Mouse (Mus musculus): ENCODE measurements around the gene Inca1. TPM values are rescaled to one million over a fixed set of nuclear protein-coding genes. Genes with fewer than 3 reads are reported as not detected.

The Inca1 gene
- polyA plus RNA-seq, 1 experiment from 2014 or later = 1.3 TPM

GRCm38 (mm10) chr11:70700613-70701012 is 658 bp upstream of the Inca1 start:
- Histone ChIP-seq H3K4me1 (peaks cover 24% of the 10 kb centered on the region), H3K27me3 (0 out of 2 replicates have a peak, but pooled peaks cover 2% of the 10 kb centered on the region), H3K4me2 (replicated peaks) (peak overlapping the region; percentile 84), H3K9ac (replicated peaks) (peak overlapping the region; percentile 90), H3K9me3 (no peaks in the 10 kb centered on the region), H3K4me3 (peak overlapping the region; percentile 89), H3K27ac (replicated peaks) (peak overlapping the region; percentile 91), H3K36me3 (peaks cover 22% of the 10 kb centered on the region)
- ATAC-seq (ENCODE audit: low FRiP score, low read depth) = peak; percentile 42
- 0% methylated on average over 34 of the region's 34 CpGs for WGBS

- ATAC-seq (ENCODE audit: low FRiP score, low read depth) = no peak
- no peak overlapping the region for H3K9ac ChIP-seq (replicated peaks)
- H3K9me3 ChIP-seq = no peaks in the 10 kb centered on the region
- H3K36me3 ChIP-seq = peaks cover 6% of the 10 kb centered on the region
- H3K4me2 ChIP-seq (replicated peaks) = no peak overlapping the region; the same call in 1 of the 2 replicates
- no peak overlapping the region for H3K27ac ChIP-seq (replicated peaks)
- 77% methylated on average over 2 of the region's 2 CpGs for WGBS
- H3K27me3 ChIP-seq = 0 out of 2 replicates have a peak, but pooled peaks cover 2% of the 10 kb centered on the region
- no peak overlapping the region for H3K4me3 ChIP-seq
- H3K4me1 ChIP-seq = peaks cover 24% of the 10 kb centered on the region
Measured at GRCm38 (mm10) chr11:70699051-70699450, 904 bp downstream of the Inca1 start.

- Histone ChIP-seq H3K27me3 (0 out of 2 replicates have a peak, but pooled peaks cover 2% of the 10 kb centered on the region), H3K9ac (replicated peaks) (no peak overlapping the region), H3K4me2 (replicated peaks) (no peak overlapping the region), H3K27ac (replicated peaks) (no peak overlapping the region), H3K4me3 (no peak overlapping the region), H3K9me3 (no peaks in the 10 kb centered on the region), H3K4me1 (peaks cover 19% of the 10 kb centered on the region), H3K36me3 (no peaks in the 10 kb centered on the region)
- 75% methylated on average over 3 of the region's 3 CpGs for WGBS
- no peak for ATAC-seq (ENCODE audit: low FRiP score, low read depth)
Measured at GRCm38 (mm10) chr11:70697376-70697775, 2.6 kb downstream of the Inca1 start.

GRCm38 (mm10) chr11:70693504-70693903 is 6.5 kb downstream of the Inca1 start:
- Histone ChIP-seq H3K27ac (replicated peaks) (no peak overlapping the region), H3K9ac (replicated peaks) (no peak overlapping the region), H3K27me3 (0 out of 2 replicates have a peak, but pooled peaks cover 3% of the 10 kb centered on the region), H3K36me3 (no peaks in the 10 kb centered on the region), H3K9me3 (no peaks in the 10 kb centered on the region), H3K4me2 (replicated peaks) (no peak overlapping the region), H3K4me3 (no peak overlapping the region), H3K4me1 (peaks cover 6% of the 10 kb centered on the region)
- 64% methylated on average over 3 of the region's 3 CpGs for WGBS
- no peak for ATAC-seq (ENCODE audit: low FRiP score, low read depth)

GRCm38 (mm10) chr11:70689578-70689977 is 10.4 kb downstream of the Inca1 start:
- H3K4me2 ChIP-seq (replicated peaks) = no peak overlapping the region
- no peak overlapping the region for H3K4me3 ChIP-seq
- H3K9me3 ChIP-seq = no peaks in the 10 kb centered on the region
- 54% methylated on average over 4 of the region's 4 CpGs for WGBS
- H3K27me3 ChIP-seq = 0 out of 2 replicates have a peak, but pooled peaks cover 3% of the 10 kb centered on the region
- H3K36me3 ChIP-seq = peaks cover 8% of the 10 kb centered on the region; the same call in 1 of the 2 replicates
- peaks cover 21% of the 10 kb centered on the region for H3K4me1 ChIP-seq
- H3K27ac ChIP-seq (replicated peaks) = no peak overlapping the region
- ATAC-seq (ENCODE audit: low FRiP score, low read depth) = no peak
- no peak overlapping the region for H3K9ac ChIP-seq (replicated peaks)

GRCm38 (mm10) chr11:70688372-70688771 is 11.6 kb downstream of the Inca1 start:
- no peaks in the 10 kb centered on the region for H3K9me3 ChIP-seq
- H3K4me1 ChIP-seq = peaks cover 21% of the 10 kb centered on the region
- 16% methylated on average over 8 of the region's 8 CpGs for WGBS
- H3K27ac ChIP-seq (replicated peaks) = peak overlapping the region; percentile 70
- H3K27me3 ChIP-seq = 0 out of 2 replicates have a peak, but pooled peaks cover 3% of the 10 kb centered on the region
- H3K9ac ChIP-seq (replicated peaks) = peak overlapping the region; percentile 78
- peaks cover 19% of the 10 kb centered on the region for H3K36me3 ChIP-seq
- peak overlapping the region; percentile 83 for H3K4me3 ChIP-seq
- peak overlapping the region; percentile 67 for H3K4me2 ChIP-seq (replicated peaks)
- ATAC-seq (ENCODE audit: low FRiP score, low read depth) = no peak

- Histone ChIP-seq H3K9me3 (no peaks in the 10 kb centered on the region), H3K9ac (replicated peaks) (peak within 1 kb of the TSS; percentile 78), H3K4me1 (peaks cover 23% of the 10 kb centered on the region), H3K4me2 (replicated peaks) (peak within 1 kb of the TSS; percentile 67), H3K4me3 (peak within 1 kb of the TSS; percentile 83), H3K27me3 (0 out of 2 replicates have a peak, but pooled peaks cover 3% of the 10 kb centered on the region), H3K27ac (replicated peaks) (peak within 1 kb of the TSS; percentile 70), H3K36me3 (peaks cover 21% of the 10 kb centered on the region)
- WGBS = 1% methylated on average over 55 of the region's 55 CpGs
- peak; percentile 87 for ATAC-seq (ENCODE audit: low FRiP score, low read depth)
Measured at GRCm38 (mm10) chr11:70687601-70688199, 12.3 kb downstream of the Inca1 start, which contains the start of gene Camta2. TSS of gene Camta2 (minus strand) at chr11:70688105.

GRCm38 (mm10) chr11:70686901-70687566 is 12.9 kb downstream of the Inca1 start:
- Histone ChIP-seq H3K4me1 (peaks cover 29% of the 10 kb centered on the region), H3K9ac (replicated peaks) (peak overlapping the region; percentile 78), H3K36me3 (peaks cover 21% of the 10 kb centered on the region), H3K4me2 (replicated peaks) (peak overlapping the region; percentile 67), H3K27me3 (0 out of 2 replicates have a peak, but pooled peaks cover 3% of the 10 kb centered on the region), H3K4me3 (peak overlapping the region; percentile 83), H3K27ac (replicated peaks) (peak overlapping the region; percentile 70), H3K9me3 (no peaks in the 10 kb centered on the region)
- WGBS = 2% methylated on average over 16 of the region's 16 CpGs
- ATAC-seq (ENCODE audit: low FRiP score, low read depth) = peak; percentile 71

- H3K4me1 ChIP-seq = peaks cover 32% of the 10 kb centered on the region
- ATAC-seq (ENCODE audit: low FRiP score, low read depth) = no peak
- H3K27ac ChIP-seq (replicated peaks) = no peak overlapping the region
- no peaks in the 10 kb centered on the region for H3K27me3 ChIP-seq
- no peak overlapping the region for H3K4me3 ChIP-seq
- H3K9me3 ChIP-seq = no peaks in the 10 kb centered on the region
- H3K4me2 ChIP-seq (replicated peaks) = no peak overlapping the region
- H3K9ac ChIP-seq (replicated peaks) = no peak overlapping the region
- WGBS = 93% methylated on average over 5 of the region's 5 CpGs
- peaks cover 34% of the 10 kb centered on the region for H3K36me3 ChIP-seq
Measured at GRCm38 (mm10) chr11:70683640-70684039, 16.3 kb downstream of the Inca1 start.

GRCm38 (mm10) chr11:70681897-70682581 is 17.9 kb downstream of the Inca1 start:
- Histone ChIP-seq H3K9me3 (no peaks in the 10 kb centered on the region), H3K27ac (replicated peaks) (peak overlapping the region; percentile 80), H3K27me3 (no peaks in the 10 kb centered on the region), H3K36me3 (peaks cover 38% of the 10 kb centered on the region), H3K9ac (replicated peaks) (peak overlapping the region; percentile 39; the same call in 1 of the 2 replicates), H3K4me3 (no peak overlapping the region), H3K4me2 (replicated peaks) (peak overlapping the region; percentile 26; the same call in 1 of the 2 replicates), H3K4me1 (peaks cover 22% of the 10 kb centered on the region)
- peak; percentile 87 for ATAC-seq (ENCODE audit: low FRiP score, low read depth)
- 13% methylated on average over 11 of the region's 11 CpGs for WGBS

GRCm38 (mm10) chr11:70681170-70681569 is 18.8 kb downstream of the Inca1 start:
- no peak for ATAC-seq (ENCODE audit: low FRiP score, low read depth)
- no peak overlapping the region for H3K4me3 ChIP-seq
- peak overlapping the region; percentile 80; the same call in 1 of the 2 replicates for H3K27ac ChIP-seq (replicated peaks)
- no peak overlapping the region for H3K4me2 ChIP-seq (replicated peaks)
- no peaks in the 10 kb centered on the region for H3K9me3 ChIP-seq
- no peaks in the 10 kb centered on the region for H3K27me3 ChIP-seq
- H3K4me1 ChIP-seq = peaks cover 16% of the 10 kb centered on the region
- H3K9ac ChIP-seq (replicated peaks) = no peak overlapping the region
- whole genome bisulfite sequencing = 61% methylated on average over 12 of the region's 12 CpGs
- peaks cover 46% of the 10 kb centered on the region for H3K36me3 ChIP-seq

Measured in midbrain, embryonic 12.5 days (tissue).